Mouse (Mus musculus) leukemia stem cell, adult 10-12 weeks (primary cell): ENCODE data around the gene Trem1. TPM values are rescaled to one million over a fixed set of nuclear protein-coding genes. Genes with fewer than 3 reads are reported as not detected.

Source experiments
- polyA plus RNA-seq: library from polyadenylated mRNA; stranded (reverse); fragments of >175 nt; gene quantifications from 2 replicates; pipeline ENCODE4 v1.2.3, GENCODE M21; 2012; ENCODE audit warnings: low replicate concordance

Gene Trem1
- polyA plus RNA-seq = not detected in 2 replicates

GRCm38 (mm10) chr17:48232518-48232917, at the start of gene Trem1:
Trem1 (plus strand) TSS chr17:48232768.

GRCm38 (mm10) chr17:48247221-48247928, 14.8 kb downstream of the Trem1 start, which contains the start of gene Trem3:
Trem3 (plus strand) TSS chr17:48247777.

GRCm38 (mm10) chr17:48263741-48264362, 31.3 kb downstream of the Trem1 start, which contains the start of gene Treml4:
Treml4 (plus strand) TSS chr17:48264295.

Other genes with a start within 250 kb of the Trem1 start
- gene 1700122O11Rik, start 194.5 kb upstream of the Trem1 start, polyA plus RNA-seq = not detected in 2 replicates
- gene 1700067P10Rik, start 143.4 kb upstream of the Trem1 start, polyA plus RNA-seq = not detected in 2 replicates
- gene 9830107B12Rik, start 86.5 kb upstream of the Trem1 start, polyA plus RNA-seq = not detected in 2 replicates
- 0.17 TPM in 1 of 2 replicates, not detected in the other for gene A530064D06Rik, start 65.5 kb upstream of the Trem1 start, polyA plus RNA-seq
- not detected in 2 replicates for gene Trem3, start 15.0 kb downstream of the Trem1 start, polyA plus RNA-seq
- gene Treml4, start 31.5 kb downstream of the Trem1 start, polyA plus RNA-seq = 3.2 and 6.5 TPM in 2 replicates
- gene Treml2, start 66.7 kb downstream of the Trem1 start, polyA plus RNA-seq = 6.5 and 10.4 TPM in 2 replicates
- 1.1 and 2.0 TPM in 2 replicates for gene B430306N03Rik, start 83.4 kb downstream of the Trem1 start, polyA plus RNA-seq
- gene Trem2, start 113.6 kb downstream of the Trem1 start, polyA plus RNA-seq = 0.17 and 0.53 TPM in 2 replicates
- gene Treml1, start 127.1 kb downstream of the Trem1 start, polyA plus RNA-seq = 0.50 and 2.9 TPM in 2 replicates
- gene Nfya, start 177.1 kb downstream of the Trem1 start, polyA plus RNA-seq = 16.0 and 20.8 TPM in 2 replicates
- 1.9 and 18.5 TPM in 2 replicates for gene Oard1, start 177.2 kb downstream of the Trem1 start, polyA plus RNA-seq
- 0.16 and 0.28 TPM in 2 replicates for gene Apobec2, start 200.2 kb downstream of the Trem1 start, polyA plus RNA-seq
- gene Tspo2, start 218.8 kb downstream of the Trem1 start, polyA plus RNA-seq = 16.4 and 26.4 TPM in 2 replicates
- 3.7 and 6.8 TPM in 2 replicates for gene Unc5cl, start 222.1 kb downstream of the Trem1 start, polyA plus RNA-seq